Mouse (Mus musculus): ENCODE results near the gene Tent5a. TPM values are rescaled to one million over a fixed set of nuclear protein-coding genes. Genes with fewer than 3 reads are reported as not detected.
A peak's percentile ranks its signal among the peaks of the same experiment; 100 is the strongest.

Tent5a gene
- polyA plus RNA-seq, 1 experiment from 2014 or later: 5.4 TPM

DNA sequence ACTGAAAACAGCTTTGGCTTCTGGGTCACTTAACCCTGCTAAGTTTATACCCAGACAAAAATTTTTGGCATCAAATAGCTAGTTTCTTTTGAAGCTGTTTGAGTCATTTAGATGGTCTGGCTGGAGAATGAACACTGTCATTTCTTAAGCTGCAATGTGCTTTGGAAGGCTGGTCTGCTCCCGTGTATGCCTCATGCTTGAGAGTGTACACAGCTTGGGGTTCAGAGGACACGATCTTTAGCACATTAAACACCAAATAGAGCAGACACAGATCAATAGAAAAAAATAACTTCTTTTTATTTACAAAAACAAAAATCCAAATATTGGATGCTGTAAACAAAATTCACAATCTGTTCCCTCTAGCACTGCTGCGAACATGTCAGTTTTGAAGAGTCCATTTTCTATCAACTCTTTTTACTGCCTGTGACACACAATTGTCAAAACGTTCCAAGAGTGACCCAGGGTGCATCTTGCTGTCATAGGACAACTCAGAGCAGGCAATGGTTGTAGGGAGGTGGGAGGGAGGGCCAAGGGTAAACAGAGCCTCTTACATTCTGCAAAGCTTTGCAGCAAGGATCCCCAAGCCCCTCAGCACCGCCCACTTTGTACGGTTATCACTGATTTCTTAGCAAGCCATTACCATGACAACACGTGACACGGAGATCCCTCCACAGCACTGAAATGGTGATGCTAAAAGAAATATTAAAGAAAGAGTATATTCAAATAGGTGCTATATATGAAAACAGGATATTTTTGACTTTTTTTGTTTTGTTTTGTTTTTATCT lies 6.8 kb downstream of the Tent5a start:
- H3K27me3 ChIP-seq (ENCODE audit: control insufficient read depth, insufficient read depth, low read depth, low read length): no peaks in the 10 kb centered on the region
- WGBS: 44% methylated on average over 8 of the region's 8 CpGs
- no peaks in the 10 kb centered on the region for H3K36me3 ChIP-seq (ENCODE audit: control insufficient read depth, insufficient read depth, low read length)
- no peaks in the 10 kb centered on the region for H3K9me3 ChIP-seq (replicated peaks; ENCODE audit: control insufficient read depth, low read length, poor library complexity, severe bottlenecking)
- H3K27ac ChIP-seq (ENCODE audit: low read length): no peak overlapping the region
- H3K9ac ChIP-seq (ENCODE audit: low read depth, low read length): no peak overlapping the region
- 0 out of 2 replicates have a peak, but pooled peaks have one; percentile 62 for ATAC-seq
- no peak overlapping the region for H3K4me3 ChIP-seq (ENCODE audit: low read depth, low read length)
- H3K4me2 ChIP-seq (ENCODE audit: low read length): no peak overlapping the region
- no peaks in the 10 kb centered on the region for H3K4me1 ChIP-seq (ENCODE audit: control insufficient read depth, insufficient read depth, low read length)

- 52% methylated on average over 1 of the region's 1 CpGs for WGBS
- Histone ChIP-seq H3K27me3 (ENCODE audit: control insufficient read depth, insufficient read depth, low read depth, low read length) (no peaks in the 10 kb centered on the region), H3K27ac (ENCODE audit: low read length) (no peak overlapping the region), H3K4me2 (ENCODE audit: low read length) (no peak overlapping the region), H3K4me3 (ENCODE audit: low read depth, low read length) (no peak overlapping the region), H3K9ac (ENCODE audit: low read depth, low read length) (no peak overlapping the region), H3K4me1 (ENCODE audit: control insufficient read depth, insufficient read depth, low read length) (no peaks in the 10 kb centered on the region), H3K36me3 (ENCODE audit: control insufficient read depth, insufficient read depth, low read length) (no peaks in the 10 kb centered on the region), H3K9me3 (replicated peaks; ENCODE audit: control insufficient read depth, low read length, poor library complexity, severe bottlenecking) (no peaks in the 10 kb centered on the region)
- no peak for ATAC-seq
These were observed 11.0 kb downstream of the Tent5a start for GRCm38 (mm10) chr9:85316122-85316521.

DNA sequence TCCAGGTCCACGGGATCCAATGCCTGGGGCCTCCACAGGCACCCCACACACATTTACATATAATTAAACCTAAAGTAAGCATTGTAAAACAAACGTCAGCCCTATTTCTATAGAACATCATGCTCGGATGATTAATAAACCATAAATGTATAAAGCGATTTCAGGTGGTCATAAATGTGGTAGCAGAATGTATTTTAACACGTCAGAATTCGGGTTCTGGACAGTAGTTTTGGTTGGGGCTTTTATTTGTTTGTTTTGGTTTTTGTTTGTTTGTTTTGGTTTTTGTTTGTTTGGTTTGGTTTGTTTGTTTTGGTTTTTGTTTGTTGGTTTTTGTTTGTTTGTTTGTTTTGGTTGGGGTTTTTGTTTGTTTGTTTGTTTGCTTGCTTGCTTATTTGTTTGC lies 14.7 kb downstream of the Tent5a start, which contains the start of gene Gm11114:
Gm11114 (plus strand) TSS at position 301 of the 400 bp plus-strand sequence.
- no peaks in the 10 kb centered on the region for H3K4me1 ChIP-seq (ENCODE audit: control insufficient read depth, insufficient read depth, low read length)
- no peak within 1 kb of the TSS for H3K27ac ChIP-seq (ENCODE audit: low read length)
- no peaks in the 10 kb centered on the region for H3K9me3 ChIP-seq (replicated peaks; ENCODE audit: control insufficient read depth, low read length, poor library complexity, severe bottlenecking)
- WGBS: 91% methylated on average over 6 of the region's 6 CpGs
- H3K4me3 ChIP-seq (ENCODE audit: low read depth, low read length): no peak within 1 kb of the TSS
- ATAC-seq: no peak
- H3K36me3 ChIP-seq (ENCODE audit: control insufficient read depth, insufficient read depth, low read length): no peaks in the 10 kb centered on the region
- no peak within 1 kb of the TSS for H3K4me2 ChIP-seq (ENCODE audit: low read length)
- H3K27me3 ChIP-seq (ENCODE audit: control insufficient read depth, insufficient read depth, low read depth, low read length): no peaks in the 10 kb centered on the region
- no peak within 1 kb of the TSS for H3K9ac ChIP-seq (ENCODE audit: low read depth, low read length)

DNA sequence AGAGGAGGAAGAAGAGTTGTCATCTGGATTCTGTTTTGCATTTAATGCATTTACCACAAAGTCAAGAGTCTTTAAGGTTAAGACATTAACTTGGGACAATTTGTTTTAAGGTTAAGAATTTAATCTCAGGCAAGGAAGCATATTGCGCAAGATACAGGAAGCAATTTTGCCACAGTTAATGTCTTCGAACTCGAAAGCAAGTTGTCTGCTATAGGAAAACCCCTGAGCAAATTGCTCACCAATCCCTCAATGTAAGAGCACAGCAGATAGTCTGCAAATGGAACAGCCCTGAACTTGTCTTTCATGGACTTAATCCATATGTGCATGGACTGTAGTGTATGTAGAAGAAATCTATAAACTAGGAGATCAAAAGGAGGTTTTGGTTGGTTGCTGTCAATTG lies 23.8 kb downstream of the Tent5a start:
- 93% methylated on average over 3 of the region's 3 CpGs for WGBS
- Histone ChIP-seq H3K4me2 (ENCODE audit: low read length) (no peak overlapping the region), H3K9me3 (replicated peaks; ENCODE audit: control insufficient read depth, low read length, poor library complexity, severe bottlenecking) (no peaks in the 10 kb centered on the region), H3K4me1 (ENCODE audit: control insufficient read depth, insufficient read depth, low read length) (no peaks in the 10 kb centered on the region), H3K36me3 (ENCODE audit: control insufficient read depth, insufficient read depth, low read length) (no peaks in the 10 kb centered on the region), H3K27ac (ENCODE audit: low read length) (no peak overlapping the region), H3K9ac (ENCODE audit: low read depth, low read length) (no peak overlapping the region), H3K4me3 (ENCODE audit: low read depth, low read length) (no peak overlapping the region), H3K27me3 (ENCODE audit: control insufficient read depth, insufficient read depth, low read depth, low read length) (no peaks in the 10 kb centered on the region)
- no peak for ATAC-seq

GRCm38 (mm10) chr9:85302849-85303248 lies 24.3 kb downstream of the Tent5a start:
- no peaks in the 10 kb centered on the region for H3K4me1 ChIP-seq (ENCODE audit: control insufficient read depth, insufficient read depth, low read length)
- no peaks in the 10 kb centered on the region for H3K9me3 ChIP-seq (replicated peaks; ENCODE audit: control insufficient read depth, low read length, poor library complexity, severe bottlenecking)
- H3K27me3 ChIP-seq (ENCODE audit: control insufficient read depth, insufficient read depth, low read depth, low read length): no peaks in the 10 kb centered on the region
- no peak overlapping the region for H3K4me3 ChIP-seq (ENCODE audit: low read depth, low read length)
- H3K36me3 ChIP-seq (ENCODE audit: control insufficient read depth, insufficient read depth, low read length): no peaks in the 10 kb centered on the region
- whole genome bisulfite sequencing: 85% methylated on average over 4 of the region's 4 CpGs
- H3K4me2 ChIP-seq (ENCODE audit: low read length): no peak overlapping the region
- H3K9ac ChIP-seq (ENCODE audit: low read depth, low read length): no peak overlapping the region
- no peak overlapping the region for H3K27ac ChIP-seq (ENCODE audit: low read length)
- ATAC-seq: no peak

- H3K9ac ChIP-seq (ENCODE audit: low read depth, low read length): no peak overlapping the region
- no peaks in the 10 kb centered on the region for H3K4me1 ChIP-seq (ENCODE audit: control insufficient read depth, insufficient read depth, low read length)
- 82% methylated on average over 2 of the region's 2 CpGs for WGBS
- H3K27me3 ChIP-seq (ENCODE audit: control insufficient read depth, insufficient read depth, low read depth, low read length): no peaks in the 10 kb centered on the region
- ATAC-seq: no peak
- no peaks in the 10 kb centered on the region for H3K9me3 ChIP-seq (replicated peaks; ENCODE audit: control insufficient read depth, low read length, poor library complexity, severe bottlenecking)
- no peak overlapping the region for H3K4me3 ChIP-seq (ENCODE audit: low read depth, low read length)
- no peaks in the 10 kb centered on the region for H3K36me3 ChIP-seq (ENCODE audit: control insufficient read depth, insufficient read depth, low read length)
- no peak overlapping the region for H3K4me2 ChIP-seq (ENCODE audit: low read length)
- no peak overlapping the region for H3K27ac ChIP-seq (ENCODE audit: low read length)
These were observed 53.0 kb downstream of the Tent5a start for GRCm38 (mm10) chr9:85274114-85274513.

Other genes with a start within 250 kb of the Tent5a start
- not detected in 2 replicates for gene Gm11114, start 14.6 kb downstream of the Tent5a start, polyA plus RNA-seq (2015; fragmentation: Nextera tagmentation; extraction: Ambion mirVana)

Measured in midbrain, embryonic 16.5 days (tissue).